8 mouse cellular contexts compared by ENCODE assay signal in the genomic region with DNA sequence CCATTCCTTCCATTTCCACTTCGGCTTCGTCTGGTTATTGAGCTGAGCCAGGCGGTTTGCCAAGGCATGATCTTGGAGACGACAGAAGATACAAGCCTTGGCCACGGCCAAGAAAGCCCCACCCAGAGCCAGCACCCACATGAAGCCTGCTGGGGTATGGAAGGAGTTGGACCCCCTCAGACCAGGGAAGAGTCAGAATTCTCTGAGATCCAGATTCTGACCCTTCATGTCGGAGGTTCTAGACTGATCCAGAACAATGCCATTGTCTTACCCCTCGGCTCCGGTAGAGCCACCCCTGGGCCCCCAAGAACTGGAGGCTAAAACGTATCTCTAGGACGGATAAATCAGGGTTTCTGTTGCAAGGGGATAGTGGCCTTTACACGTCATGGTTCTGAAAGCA. TPM values are rescaled to one million over a fixed set of nuclear protein-coding genes. Genes with fewer than 3 reads are reported as not detected.
DNase-seq lines count a peak whose midpoint lies in the region; ATAC-seq and TF ChIP-seq lines count a peak whose summit lies in the region.

Gene Tmem95 (minus strand): TSS at position 141 of the 400 bp plus-strand sequence.

- TF ChIP-seq EP300 in liver, postnatal 0 days (IDR thresholded peaks at IDR 0.05; ENCODE audit: low read depth) = no peak

- no peak for ATAC-seq in heart, embryonic 11.5 days (replicated peaks; ENCODE audit: insufficient number of reproducible peaks, low FRiP score, low TSS enrichment)
- ATAC-seq in liver, postnatal 0 days = no peak

- no peak within 1 kb of the TSS for H3K4me3 ChIP-seq in heart, embryonic 11.5 days (ENCODE audit: low read depth, low read length)
- H3K4me3 ChIP-seq in ES-E14 (ENCODE audit: insufficient read depth in 1 of 2, low read depth in 1 of 2, low read length in 2 of 2, poor library complexity in 1 of 2, severe bottlenecking in 1 of 2) = peak within 1 kb of the TSS; percentile 22 to 26
- no peak within 1 kb of the TSS for H3K4me3 ChIP-seq in liver, postnatal 0 days (ENCODE audit: low read depth, low read length)

- in situ Hi-C loops in ES-E14 (cut with MboI; ENCODE audit: low sequenced_read_pairs in 2 of 2, unreplicated experiment in 2 of 2) = loop anchor here in 1 of 2 experiments (10.0 kb wide), 1 partner anchor 73 kb away; the partner anchor contains the start of genes Fgf11 and Tmem102

- H3K9ac ChIP-seq in heart, embryonic 11.5 days (ENCODE audit: low read depth, low read length) = 0 out of 2 replicates have a peak within 1 kb of the TSS, but pooled peaks have one; percentile 4
- peak within 1 kb of the TSS; percentile 56; the same call in 1 of the 2 replicates for H3K9ac ChIP-seq in ES-E14 (ENCODE audit: insufficient read depth, low read depth, low read length, poor library complexity, severe bottlenecking)
- H3K9ac ChIP-seq in liver, postnatal 0 days (replicated peaks) = no peak within 1 kb of the TSS

- TF ChIP-seq CTCF in liver, postnatal 0 days (IDR thresholded peaks at IDR 0.05; ENCODE audit: low read depth) = no peak

- H3K9me3 ChIP-seq in heart, embryonic 11.5 days (replicated peaks; ENCODE audit: control insufficient read depth, low read length) = no peaks in the 10 kb centered on the region
- no peaks in the 10 kb centered on the region for H3K9me3 ChIP-seq in ES-E14 (ENCODE audit: control insufficient read depth, insufficient read depth, low read depth, low read length)
- H3K9me3 ChIP-seq in liver, postnatal 0 days (ENCODE audit: low read length) = no peaks in the 10 kb centered on the region

- H3K27me3 ChIP-seq in heart, embryonic 11.5 days (ENCODE audit: control insufficient read depth, insufficient read depth, low read length) = no peaks in the 10 kb centered on the region
- no peaks in the 10 kb centered on the region for H3K27me3 ChIP-seq in liver, postnatal 0 days (ENCODE audit: insufficient read depth, low read length)

- 84% methylated on average over 11 of the region's 11 CpGs for WGBS in heart, embryonic 11.5 days (ENCODE audit: insufficient replicate concordance)
- WGBS in liver, postnatal 0 days (ENCODE audit: insufficient replicate concordance) = 81% methylated on average over 11 of the region's 11 CpGs

- H3K27ac ChIP-seq in heart, embryonic 11.5 days (ENCODE audit: low read depth, low read length) = no peak within 1 kb of the TSS
- peak within 1 kb of the TSS; percentile 67; the same call in 1 of the 2 replicates for H3K27ac ChIP-seq in ES-E14 (ENCODE audit: insufficient read depth, low read depth, low read length, poor library complexity, severe bottlenecking)
- H3K27ac ChIP-seq in liver, postnatal 0 days (ENCODE audit: low read depth) = no peak within 1 kb of the TSS

- DNase-seq in heart, adult 9 months (ENCODE audit: low spot score in 2 of 2) = no peak
- DNase-seq in ES-E14 (ENCODE audit: low read depth, low spot score) = no peak
- peak; percentile 23 for DNase-seq in heart, postnatal 4 days
- no peak for DNase-seq in liver, postnatal 0 days
- DNase-seq in urinary bladder, postnatal 4 days (ENCODE audit: low spot score in 2 of 2) = no peak
- no peak for DNase-seq in cerebellum, adult 11 months
- no peak for DNase-seq in frontal cortex, adult 2 months (ENCODE audit: extremely low spot score in 1 of 2, low spot score in 1 of 2)

- H3K4me2 ChIP-seq in heart, embryonic 11.5 days = peak within 1 kb of the TSS; percentile 79
- peak within 1 kb of the TSS; percentile 20 for H3K4me2 ChIP-seq in liver, postnatal 0 days (ENCODE audit: low read depth, low read length)

- H3K36me3 ChIP-seq in heart, embryonic 11.5 days (ENCODE audit: control insufficient read depth, insufficient read depth, low read length) = no peaks in the 10 kb centered on the region
- H3K36me3 ChIP-seq in ES-E14 (ENCODE audit: control insufficient read depth, insufficient read depth, low read length, poor library complexity, severe bottlenecking) = no peaks in the 10 kb centered on the region
- no peaks in the 10 kb centered on the region for H3K36me3 ChIP-seq in liver, postnatal 0 days (replicated peaks; ENCODE audit: insufficient read depth, low read length)

- peaks cover 18% of the 10 kb centered on the region for H3K4me1 ChIP-seq in heart, embryonic 11.5 days (ENCODE audit: control insufficient read depth, insufficient read depth, low read length)
- H3K4me1 ChIP-seq in ES-E14 (ENCODE audit: control insufficient read depth in 2 of 2, insufficient read depth in 2 of 2, low read length in 2 of 2, poor library complexity in 1 of 2) = peaks cover 4 to 27% of the 10 kb centered on the region in 2 experiments; a peak in 3 of 4 replicates
- H3K4me1 ChIP-seq in liver, postnatal 0 days (ENCODE audit: insufficient read depth) = peaks cover 45% of the 10 kb centered on the region

TF ChIP-seq in ES-E14, 5 proteins besides CTCF, POLR2A, EP300 and RAD21:
- TF ChIP-seq CHD2 (IDR thresholded peaks at IDR 0.05; ENCODE audit: low read depth, low read length) (no peak), HCFC1 (IDR thresholded peaks at IDR 0.05; ENCODE audit: borderline replicate concordance, insufficient read depth, low read length) (no peak), MAFK (IDR thresholded peaks at IDR 0.05; ENCODE audit: insufficient read depth, low read depth, low read length) (no peak), ZC3H11A (IDR thresholded peaks at IDR 0.05; ENCODE audit: borderline replicate concordance, low read depth, low read length) (no peak), ZNF384 (IDR thresholded peaks at IDR 0.05; ENCODE audit: low read depth, low read length) (no peak)

RNA-seq across cellular contexts. Expression of gene Tmem95, which starts in this region (rescaled TPM):
- not detected in 2 replicates for polyA plus RNA-seq in heart, embryonic 11.5 days (2014; fragmentation: Nextera tagmentation; extraction: Ambion mirVana)
- not detected in 2 replicates for total RNA-seq in ES-E14 (2012; rRNA removed)
- total RNA-seq in heart, postnatal 4 days (2021) = not detected
- not detected in 2 replicates for polyA plus RNA-seq in liver, postnatal 0 days (2015; fragmentation: Nextera tagmentation; extraction: Ambion mirVana)
- polyA plus RNA-seq in frontal cortex, adult 2 months (2012; rRNA removed) = not detected in 2 replicates

Comparison
In these comparisons a context has a peak if more than half of its experiments do, and no peak if none do; other contexts are left out.
1. Peak in DNase-seq in heart, postnatal 4 days; RNA of the gene not detected or under 1 TPM.
2. H3K4me3 ChIP-seq: peak in ES-E14 (2 of 2); none in heart, embryonic 11.5 days (single experiment) and liver, postnatal 0 days (single experiment).